Mouse (Mus musculus) lung, embryonic 16.5 days (tissue): ENCODE data around the gene Fnbp1. TPM values are rescaled to one million over a fixed set of nuclear protein-coding genes. Genes with fewer than 3 reads are reported as not detected.
"Not testable (repeated sequence)": the region's sequence is repeated elsewhere in the genome, so short reads cannot be mapped to it uniquely, and the experiment has no call there.

Experiments
- ATAC-seq: fragments of 200-750 bp; cut with Nextera tagmentation; 2 replicates; pipeline ENCODE4 v1.8.0; 2017; ENCODE audit warnings: low read depth, mild to moderate bottlenecking, moderate library complexity
- H3K27ac ChIP-seq: fragments of 300-500 bp; sonication (generic); 2 replicates; pipeline ENCODE4 v1.5.1; 2014; ENCODE audit warnings: mild to moderate bottlenecking, control low read depth, low read length
- H3K27me3 ChIP-seq: fragments of 300-500 bp; sonication (generic); 2 replicates; pipeline ENCODE4 v1.6.1; 2014; ENCODE audit warnings: low read depth, low read length, mixed read lengths; ENCODE audit not compliant: control insufficient read depth, insufficient read depth
- H3K36me3 ChIP-seq: fragments of 300-500 bp; sonication (generic); 2 replicates; pipeline ENCODE4 v1.6.1; 2014; ENCODE audit warnings: low read length; ENCODE audit not compliant: control insufficient read depth, insufficient read depth
- H3K4me1 ChIP-seq: fragments of 300-500 bp; sonication (generic); replicated peaks from 2 replicates; pipeline ENCODE4 v1.6.1; 2014; ENCODE audit warnings: low read length, mixed read lengths; ENCODE audit not compliant: control insufficient read depth, insufficient read depth
- H3K4me2 ChIP-seq: fragments of 300-500 bp; sonication (generic); 2 replicates; pipeline ENCODE4 v1.6.1; 2014; ENCODE audit warnings: low read depth, low read length, control low read depth
- H3K4me3 ChIP-seq: fragments of 300-500 bp; sonication (generic); 2 replicates; pipeline ENCODE4 v1.5.1; 2014; ENCODE audit warnings: mild to moderate bottlenecking, low read length, control low read depth
- H3K9ac ChIP-seq: fragments of 300-500 bp; sonication (generic); 2 replicates; pipeline ENCODE4 v1.6.1; 2014; ENCODE audit warnings: low read length, control low read depth
- H3K9me3 ChIP-seq: fragments of 300-500 bp; sonication (generic); 2 replicates; pipeline ENCODE4 v1.6.1; 2016; ENCODE audit warnings: low read length; ENCODE audit not compliant: control insufficient read depth
- WGBS: fragments of 180-500 bp; shearing (Covaris S2); extraction: QIAGEN DNeasy Blood & Tissue Kit; methylation state at CpG from one replicate; pipeline ENCODE4 v1.1.7; 2014; 5-methylcytosine and 5-hydroxymethylcytosine counted together
- polyA plus RNA-seq: library from polyadenylated mRNA; unstranded; fragments of >200 nt; fragmentation: Nextera tagmentation; extraction: Ambion mirVana; gene quantifications from 2 replicates; pipeline ENCODE4 v1.2.1, GENCODE M21; 2015

Fnbp1 gene
- polyA plus RNA-seq, 1 experiment from 2014 or later = 18.1 TPM

- peak overlapping the region; percentile 71 for H3K27ac ChIP-seq
- H3K36me3 ChIP-seq = peaks cover 57% of the 10 kb centered on the region
- ATAC-seq = no peak
- no peaks in the 10 kb centered on the region for H3K9me3 ChIP-seq
- H3K4me3 ChIP-seq = no peak overlapping the region
- H3K9ac ChIP-seq = no peak overlapping the region
- 74% methylated on average over 5 of the region's 5 CpGs for WGBS
- H3K27me3 ChIP-seq = no peaks in the 10 kb centered on the region
- H3K4me1 ChIP-seq = peaks cover 11% of the 10 kb centered on the region
- H3K4me2 ChIP-seq = no peak overlapping the region
Observed at GRCm38 (mm10) chr2:31172536-31172935, 30.7 kb upstream of the Fnbp1 start.

GRCm38 (mm10) chr2:31172001-31172400 lies 30.2 kb upstream of the Fnbp1 start:
- peak; percentile 59 for ATAC-seq
- Histone ChIP-seq H3K4me1 (peaks cover 14% of the 10 kb centered on the region), H3K9ac (peak overlapping the region; percentile 26; the same call in 1 of the 2 replicates), H3K27ac (peak overlapping the region; percentile 79), H3K4me3 (no peak overlapping the region), H3K9me3 (no peaks in the 10 kb centered on the region), H3K27me3 (no peaks in the 10 kb centered on the region), H3K36me3 (peaks cover 54% of the 10 kb centered on the region), H3K4me2 (no peak overlapping the region)
- 68% methylated on average over 5 of the region's 5 CpGs for WGBS

- Histone ChIP-seq H3K9ac (no peak overlapping the region), H3K4me1 (peaks cover 19% of the 10 kb centered on the region), H3K36me3 (peaks cover 38% of the 10 kb centered on the region), H3K4me2 (no peak overlapping the region), H3K27ac (no peak overlapping the region), H3K9me3 (no peaks in the 10 kb centered on the region), H3K27me3 (no peaks in the 10 kb centered on the region), H3K4me3 (no peak overlapping the region)
- no peak for ATAC-seq
- 87% methylated on average over 6 of the region's 6 CpGs for WGBS
Observed at GRCm38 (mm10) chr2:31170164-31170563, 28.4 kb upstream of the Fnbp1 start.

- Histone ChIP-seq H3K27ac (no peak overlapping the region), H3K27me3 (no peaks in the 10 kb centered on the region), H3K4me3 (no peak overlapping the region), H3K36me3 (peaks cover 35% of the 10 kb centered on the region), H3K4me2 (no peak overlapping the region), H3K9ac (no peak overlapping the region), H3K9me3 (no peaks in the 10 kb centered on the region), H3K4me1 (peaks cover 26% of the 10 kb centered on the region)
- peak; percentile 54; the same call in 1 of the 2 replicates for ATAC-seq
- WGBS = 64% methylated on average over 10 of the region's 10 CpGs
Observed at GRCm38 (mm10) chr2:31169001-31169400, 27.2 kb upstream of the Fnbp1 start.

GRCm38 (mm10) chr2:31167571-31167970 lies 25.8 kb upstream of the Fnbp1 start:
- 62% methylated on average over 2 of the region's 2 CpGs for WGBS
- H3K4me2 ChIP-seq, H3K9ac ChIP-seq, H3K4me3 ChIP-seq, H3K9me3 ChIP-seq, H3K27me3 ChIP-seq, ATAC-seq, H3K27ac ChIP-seq: not testable (repeated sequence)
- H3K36me3 ChIP-seq = peaks cover 35% of the 10 kb centered on the region
- H3K4me1 ChIP-seq = peaks cover 35% of the 10 kb centered on the region

- no peak for ATAC-seq
- no peak overlapping the region for H3K4me2 ChIP-seq
- WGBS = 52% methylated on average over 4 of the region's 4 CpGs
- no peak overlapping the region for H3K4me3 ChIP-seq
- no peak overlapping the region for H3K9ac ChIP-seq
- no peaks in the 10 kb centered on the region for H3K27me3 ChIP-seq
- no peaks in the 10 kb centered on the region for H3K9me3 ChIP-seq
- H3K27ac ChIP-seq = peak overlapping the region; percentile 57
- H3K4me1 ChIP-seq = peaks cover 24% of the 10 kb centered on the region
- peaks cover 18% of the 10 kb centered on the region for H3K36me3 ChIP-seq
Observed at GRCm38 (mm10) chr2:31165529-31165928, 23.7 kb upstream of the Fnbp1 start.

GRCm38 (mm10) chr2:31164841-31165455 lies 23.1 kb upstream of the Fnbp1 start:
- Histone ChIP-seq H3K4me3 (no peak overlapping the region), H3K9ac (0 out of 2 replicates have a peak overlapping the region, but pooled peaks have one; percentile 4), H3K4me2 (no peak overlapping the region), H3K36me3 (peaks cover 13% of the 10 kb centered on the region), H3K27ac (peak overlapping the region; percentile 57), H3K9me3 (no peaks in the 10 kb centered on the region), H3K4me1 (peaks cover 24% of the 10 kb centered on the region), H3K27me3 (no peaks in the 10 kb centered on the region)
- 36% methylated on average over 5 of the region's 5 CpGs for WGBS
- ATAC-seq = peak; percentile 81

- Histone ChIP-seq H3K27me3 (no peaks in the 10 kb centered on the region), H3K4me1 (peaks cover 24% of the 10 kb centered on the region), H3K9me3 (no peaks in the 10 kb centered on the region), H3K4me3 (no peak overlapping the region), H3K27ac (peak overlapping the region; percentile 57; the same call in 1 of the 2 replicates), H3K36me3 (peaks cover 2% of the 10 kb centered on the region; the same call in 1 of the 2 replicates), H3K9ac (no peak overlapping the region), H3K4me2 (no peak overlapping the region)
- no peak for ATAC-seq
- 66% methylated on average over 11 of the region's 11 CpGs for WGBS
Observed at GRCm38 (mm10) chr2:31163361-31164118, 21.7 kb upstream of the Fnbp1 start.

GRCm38 (mm10) chr2:31161620-31162019 lies 19.8 kb upstream of the Fnbp1 start:
- Histone ChIP-seq H3K4me3 (no peak overlapping the region), H3K4me2 (no peak overlapping the region), H3K4me1 (peaks cover 21% of the 10 kb centered on the region), H3K27me3 (no peaks in the 10 kb centered on the region), H3K36me3 (no peaks in the 10 kb centered on the region), H3K9ac (no peak overlapping the region), H3K27ac (no peak overlapping the region), H3K9me3 (no peaks in the 10 kb centered on the region)
- WGBS = 78% methylated on average over 4 of the region's 4 CpGs
- no peak for ATAC-seq
